Mouse (Mus musculus): ENCODE measurements around the gene Hbp1. TPM values are rescaled to one million over a fixed set of nuclear protein-coding genes. Genes with fewer than 3 reads are reported as not detected.

Gene Hbp1
- polyA plus RNA-seq, 1 experiment from 2014 or later, result 124 TPM

DNA sequence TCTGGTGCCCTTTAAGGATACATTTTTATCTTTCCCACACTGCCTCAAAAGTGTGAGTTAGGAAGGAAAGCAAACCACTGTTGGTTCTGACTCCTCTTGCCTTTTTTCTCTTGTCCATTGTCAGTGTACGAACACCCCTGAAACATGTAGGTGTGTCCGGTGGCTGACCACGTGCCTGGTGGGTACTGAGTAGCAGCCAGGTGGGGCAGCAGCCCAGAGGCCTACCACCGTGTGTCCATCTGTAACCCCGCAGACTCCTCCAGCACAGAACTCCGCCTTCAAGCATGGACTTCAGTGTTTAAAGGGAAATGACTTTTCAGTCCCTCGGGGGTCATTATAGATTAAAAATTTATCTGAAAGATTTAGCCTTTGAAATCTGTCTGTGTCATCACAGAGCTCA, 52.9 kb downstream of the Hbp1 start:
- Histone ChIP-seq H3K9me3 (no peaks in the 10 kb centered on the region), H3K4me3 (no peak overlapping the region), H3K4me2 (no peak overlapping the region), H3K36me3 (peaks cover 15% of the 10 kb centered on the region), H3K27ac (no peak overlapping the region), H3K4me1 (peaks cover 14% of the 10 kb centered on the region), H3K9ac (no peak overlapping the region), H3K27me3 (no peaks in the 10 kb centered on the region)
- no peak for ATAC-seq (ENCODE audit: insufficient number of reproducible peaks, insufficient read depth, low FRiP score, low TSS enrichment, low read depth)
- 66% methylated on average over 7 of the region's 7 CpGs for WGBS

DNA sequence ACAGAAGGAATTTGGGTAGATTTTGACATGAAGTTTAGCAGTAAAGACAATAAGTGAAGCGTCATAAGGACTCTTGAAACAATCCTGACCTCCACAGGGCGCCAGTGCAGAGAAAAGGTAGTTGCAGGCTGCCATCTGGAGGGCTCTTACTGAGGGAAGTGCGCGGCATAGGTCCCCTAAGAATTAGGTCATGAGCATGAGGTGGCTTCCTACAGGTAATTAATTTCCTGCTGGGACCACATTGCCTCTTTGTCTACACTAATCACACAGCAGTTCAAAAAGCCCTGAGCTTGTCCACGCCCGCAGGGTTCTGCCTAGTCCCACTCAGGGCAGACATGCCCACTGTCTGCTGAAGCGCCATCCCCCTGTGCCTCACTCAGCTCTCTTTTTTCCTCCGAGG, 53.3 kb downstream of the Hbp1 start:
- Histone ChIP-seq H3K4me2 (no peak overlapping the region), H3K4me1 (peaks cover 14% of the 10 kb centered on the region), H3K9ac (no peak overlapping the region), H3K27ac (no peak overlapping the region), H3K27me3 (no peaks in the 10 kb centered on the region), H3K9me3 (no peaks in the 10 kb centered on the region), H3K36me3 (peaks cover 13% of the 10 kb centered on the region), H3K4me3 (no peak overlapping the region)
- WGBS, result 45% methylated on average over 8 of the region's 8 CpGs
- no peak for ATAC-seq (ENCODE audit: insufficient number of reproducible peaks, insufficient read depth, low FRiP score, low TSS enrichment, low read depth)

DNA sequence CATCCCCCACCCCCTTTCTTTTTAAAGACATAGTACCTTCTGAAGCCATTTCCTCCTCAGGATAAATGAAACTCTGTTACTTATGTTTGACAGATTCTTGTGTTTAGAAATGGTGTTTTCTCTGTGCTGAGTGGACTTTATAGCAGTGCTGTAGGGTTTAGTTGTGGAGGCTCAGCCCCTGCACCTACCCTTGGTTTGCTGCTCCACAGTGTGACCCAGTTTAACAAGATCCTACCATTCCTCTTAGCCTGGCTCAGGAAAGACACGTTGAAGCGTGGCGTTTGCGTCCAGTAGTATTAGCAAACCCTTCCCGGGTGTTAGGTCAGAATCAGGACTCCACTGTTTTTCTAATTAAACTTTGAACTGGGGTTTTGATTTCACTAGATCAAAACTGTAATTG, 54.0 kb downstream of the Hbp1 start:
- WGBS, result 21% methylated on average over 5 of the region's 5 CpGs
- ATAC-seq (ENCODE audit: insufficient number of reproducible peaks, insufficient read depth, low FRiP score, low TSS enrichment, low read depth), result no peak

DNA sequence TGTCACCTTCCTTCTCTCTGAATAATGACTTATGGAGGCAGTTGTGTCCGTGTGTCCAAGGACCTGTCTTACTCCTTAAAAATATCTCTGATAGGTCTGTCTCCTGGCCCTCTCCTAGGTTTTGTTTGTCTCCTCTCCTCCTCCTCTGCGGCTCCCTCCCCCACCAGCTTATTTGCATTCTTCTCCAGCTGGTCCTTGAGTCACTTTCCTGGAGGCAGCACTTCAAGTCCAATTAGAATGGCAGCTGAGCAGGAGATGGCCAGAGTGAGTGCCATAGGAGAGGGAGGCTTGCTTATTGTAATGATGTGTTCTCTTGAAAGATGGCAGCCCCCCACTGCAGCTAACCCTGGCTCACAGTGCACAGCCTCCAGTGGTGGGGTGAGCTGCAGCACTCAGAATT, 54.4 kb downstream of the Hbp1 start:
- ATAC-seq (ENCODE audit: insufficient number of reproducible peaks, insufficient read depth, low FRiP score, low TSS enrichment, low read depth), result no peak
- no peak overlapping the region for H3K27ac ChIP-seq

More for the DNA sequence above, 54.0 kb downstream of the Hbp1 start:
- H3K4me3 ChIP-seq, result no peak overlapping the region
- H3K36me3 ChIP-seq, result peaks cover 10% of the 10 kb centered on the region; the same call in 1 of the 2 replicates
- no peak overlapping the region for H3K4me2 ChIP-seq
- no peaks in the 10 kb centered on the region for H3K9me3 ChIP-seq
- H3K9ac ChIP-seq, result no peak overlapping the region
- no peaks in the 10 kb centered on the region for H3K27me3 ChIP-seq
- H3K4me1 ChIP-seq, result peaks cover 14% of the 10 kb centered on the region
- no peak overlapping the region for H3K27ac ChIP-seq

DNA sequence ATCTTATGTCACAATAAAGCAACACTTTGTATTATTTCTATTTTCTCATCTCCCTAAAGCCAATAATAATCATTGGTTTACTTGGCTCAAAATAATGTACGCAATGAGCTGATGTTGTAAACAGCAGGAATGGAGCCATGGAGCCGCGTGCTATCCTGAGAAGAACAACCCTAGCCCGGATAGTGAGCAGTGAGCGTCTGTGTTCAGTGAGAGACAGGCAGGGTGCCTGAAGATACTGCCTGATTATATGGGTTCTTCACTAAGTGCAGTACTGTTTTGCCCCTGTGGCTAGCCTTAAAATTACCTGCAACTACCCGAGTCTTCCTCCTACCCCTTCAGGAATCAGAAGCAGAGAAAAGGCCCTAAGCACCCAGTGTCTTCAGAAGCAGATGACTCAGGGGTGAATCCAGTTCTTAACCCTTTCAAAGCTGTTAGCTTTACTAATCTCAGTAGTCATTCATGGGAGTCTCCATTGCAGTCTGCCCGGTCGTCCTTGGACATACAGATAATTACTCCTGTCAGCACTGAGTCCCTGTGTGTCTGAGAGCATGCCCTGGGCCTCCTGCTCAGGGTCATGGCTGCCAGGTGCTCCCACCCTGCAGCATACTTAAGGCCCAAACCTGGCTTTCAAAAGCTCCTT, 55.1 kb downstream of the Hbp1 start:
- no peak overlapping the region for H3K27ac ChIP-seq
- ATAC-seq (ENCODE audit: insufficient number of reproducible peaks, insufficient read depth, low FRiP score, low TSS enrichment, low read depth), result no peak

More for the DNA sequence above, 54.4 kb downstream of the Hbp1 start:
- 17% methylated on average over 2 of the region's 2 CpGs for WGBS
- no peaks in the 10 kb centered on the region for H3K27me3 ChIP-seq
- peaks cover 10% of the 10 kb centered on the region; the same call in 1 of the 2 replicates for H3K36me3 ChIP-seq
- H3K9ac ChIP-seq, result no peak overlapping the region
- no peaks in the 10 kb centered on the region for H3K9me3 ChIP-seq
- no peak overlapping the region for H3K4me2 ChIP-seq
- H3K4me3 ChIP-seq, result no peak overlapping the region
- peaks cover 14% of the 10 kb centered on the region for H3K4me1 ChIP-seq

DNA sequence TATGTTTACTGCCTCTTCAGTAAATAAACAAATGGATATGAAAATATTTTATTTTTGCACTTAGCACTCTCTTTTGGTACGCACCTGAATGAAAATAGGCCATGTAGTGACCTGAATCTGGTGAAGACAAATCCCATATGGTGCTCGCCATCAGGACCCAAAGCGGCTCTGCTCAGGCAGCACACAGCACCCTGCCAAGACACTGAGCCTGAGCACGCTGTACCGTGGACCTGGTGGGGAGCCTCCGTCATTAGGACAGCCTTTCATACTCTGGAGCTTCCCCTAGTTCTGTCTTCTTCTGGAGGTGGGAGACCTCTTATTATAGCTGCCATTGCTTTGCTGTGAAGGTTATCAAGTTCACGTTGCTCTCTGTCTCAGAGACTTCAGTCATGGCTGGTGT, 57.6 kb downstream of the Hbp1 start:
- Histone ChIP-seq H3K27ac (no peak overlapping the region), H3K4me2 (no peak overlapping the region), H3K36me3 (no peaks in the 10 kb centered on the region; the same call in 1 of the 2 replicates), H3K4me1 (peaks cover 14% of the 10 kb centered on the region), H3K4me3 (no peak overlapping the region), H3K27me3 (no peaks in the 10 kb centered on the region), H3K9ac (no peak overlapping the region), H3K9me3 (no peaks in the 10 kb centered on the region)
- WGBS, result 91% methylated on average over 7 of the region's 7 CpGs
- ATAC-seq (ENCODE audit: insufficient number of reproducible peaks, insufficient read depth, low FRiP score, low TSS enrichment, low read depth), result no peak

More for the DNA sequence above, 55.1 kb downstream of the Hbp1 start:
- Histone ChIP-seq H3K9ac (no peak overlapping the region), H3K36me3 (peaks cover 7% of the 10 kb centered on the region; the same call in 1 of the 2 replicates), H3K9me3 (no peaks in the 10 kb centered on the region), H3K4me2 (no peak overlapping the region), H3K27me3 (no peaks in the 10 kb centered on the region), H3K4me3 (no peak overlapping the region), H3K4me1 (peaks cover 14% of the 10 kb centered on the region)
- 37% methylated on average over 8 of the region's 8 CpGs for WGBS

DNA sequence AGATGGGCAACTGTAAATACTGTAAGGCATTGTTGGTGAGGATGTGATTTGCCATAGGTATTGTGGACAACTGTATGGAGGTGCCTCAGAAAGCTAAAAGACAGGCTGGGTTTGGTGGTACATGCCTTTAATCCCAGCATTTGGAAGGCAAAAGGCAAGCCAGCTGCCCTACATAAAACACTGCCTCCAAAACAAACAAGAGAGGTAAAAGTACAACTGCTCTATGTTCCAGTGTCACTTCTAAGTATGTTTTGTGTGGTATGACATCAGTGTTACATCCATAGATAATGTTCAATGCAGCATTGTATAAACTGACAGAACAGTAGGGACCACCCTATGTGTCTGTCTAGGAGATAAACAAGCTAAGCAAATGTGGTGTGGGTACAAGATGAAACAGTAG, 58.3 kb downstream of the Hbp1 start:
- Histone ChIP-seq H3K27me3 (no peaks in the 10 kb centered on the region), H3K9me3 (no peaks in the 10 kb centered on the region), H3K36me3 (peaks cover 5% of the 10 kb centered on the region), H3K4me1 (peaks cover 13% of the 10 kb centered on the region), H3K4me3 (no peak overlapping the region), H3K27ac (no peak overlapping the region), H3K4me2 (no peak overlapping the region), H3K9ac (no peak overlapping the region)
- ATAC-seq (ENCODE audit: insufficient number of reproducible peaks, insufficient read depth, low FRiP score, low TSS enrichment, low read depth), result no peak

DNA sequence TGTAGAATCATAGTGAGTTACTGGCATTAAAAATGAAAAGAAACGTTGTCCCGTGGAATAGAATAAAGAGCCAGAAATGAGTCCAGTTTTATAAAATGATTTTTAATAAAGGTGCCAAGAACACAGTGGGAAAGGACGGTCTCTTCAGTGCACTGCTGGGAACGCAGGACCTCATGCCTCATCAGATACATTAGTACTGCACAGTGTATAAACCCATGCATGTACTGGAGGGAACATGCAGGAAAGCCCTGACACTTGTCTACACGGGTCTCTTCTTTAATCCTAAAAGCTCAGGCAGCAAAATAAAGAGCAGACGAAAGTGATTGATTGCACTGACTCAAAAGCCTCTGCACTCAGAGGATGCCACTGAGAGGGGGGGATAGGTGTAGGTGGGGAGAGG, 59.6 kb downstream of the Hbp1 start:
- H3K27ac ChIP-seq, result no peak overlapping the region
- peaks cover 17% of the 10 kb centered on the region for H3K36me3 ChIP-seq
- no peak for ATAC-seq (ENCODE audit: insufficient number of reproducible peaks, insufficient read depth, low FRiP score, low TSS enrichment, low read depth)
- H3K27me3 ChIP-seq, result no peaks in the 10 kb centered on the region
- H3K4me1 ChIP-seq, result peaks cover under 1% of the 10 kb centered on the region
- no peak overlapping the region for H3K4me2 ChIP-seq
- H3K9ac ChIP-seq, result no peak overlapping the region
- no peaks in the 10 kb centered on the region for H3K9me3 ChIP-seq
- WGBS, result 70% methylated on average over 6 of the region's 6 CpGs
- H3K4me3 ChIP-seq, result no peak overlapping the region

DNA sequence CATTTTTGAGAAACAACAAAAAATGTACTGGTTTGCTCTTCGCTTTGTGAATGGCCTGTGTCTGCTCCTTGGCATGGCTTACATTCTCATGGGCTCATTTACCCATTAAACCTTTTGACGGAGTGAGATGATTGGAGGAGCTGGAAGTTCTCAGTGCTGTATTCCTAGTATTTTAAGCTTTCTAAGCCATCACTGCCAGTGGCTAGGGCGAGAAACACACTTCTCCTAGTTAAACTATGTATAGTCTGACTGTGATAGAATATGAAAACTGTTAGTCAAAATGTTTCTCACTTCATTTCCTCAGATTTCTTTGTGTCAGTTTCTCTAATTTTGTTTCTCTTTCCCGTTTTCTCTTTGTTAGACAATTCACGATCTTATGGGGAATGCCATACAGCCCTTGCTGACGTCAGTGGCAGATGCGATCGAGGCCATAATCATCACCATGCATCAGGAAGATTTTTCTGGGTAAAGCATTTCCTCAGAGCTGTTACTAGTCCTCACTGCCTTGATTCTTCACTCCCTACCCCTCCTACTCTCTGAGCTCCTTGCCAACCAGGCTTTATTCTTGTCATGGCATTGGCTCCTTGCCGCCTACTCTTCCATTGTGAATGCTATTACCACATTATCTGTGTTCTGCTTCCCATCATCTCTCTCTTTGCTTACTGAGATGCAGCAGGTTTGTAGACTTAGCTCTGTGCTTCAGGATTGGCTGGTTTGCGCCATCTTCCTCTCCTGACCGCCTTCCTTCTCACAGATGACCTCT, 64.3 kb downstream of the Hbp1 start:
- no peak for ATAC-seq (ENCODE audit: insufficient number of reproducible peaks, insufficient read depth, low FRiP score, low TSS enrichment, low read depth)
- Histone ChIP-seq H3K27me3 (no peaks in the 10 kb centered on the region), H3K36me3 (peaks cover 17% of the 10 kb centered on the region), H3K27ac (no peak overlapping the region), H3K4me3 (no peak overlapping the region), H3K9ac (no peak overlapping the region), H3K4me1 (no peaks in the 10 kb centered on the region), H3K9me3 (no peaks in the 10 kb centered on the region), H3K4me2 (no peak overlapping the region)
- WGBS, result 94% methylated on average over 11 of the region's 11 CpGs

DNA sequence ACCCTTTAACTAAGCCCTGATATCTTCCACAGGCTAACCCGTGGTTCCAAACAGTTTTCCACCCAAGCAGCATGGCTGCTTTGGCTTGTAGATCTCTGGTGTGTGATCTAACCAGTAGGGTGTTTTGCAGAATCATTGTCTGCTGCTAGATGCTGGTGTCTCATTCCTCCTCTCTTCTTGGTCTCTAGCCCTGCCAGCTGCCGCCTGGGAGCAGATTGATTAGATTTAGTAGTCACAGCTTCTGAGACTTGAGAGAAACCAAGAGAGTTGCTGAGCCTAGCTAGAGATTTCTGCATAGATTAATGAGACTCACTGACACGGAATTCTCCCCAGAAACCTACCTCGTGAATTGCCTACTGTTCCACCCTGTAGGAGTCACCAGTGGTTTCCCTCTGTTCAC, 65.3 kb downstream of the Hbp1 start:
- H3K4me2 ChIP-seq, result no peak overlapping the region
- H3K4me1 ChIP-seq, result no peaks in the 10 kb centered on the region
- no peak overlapping the region for H3K4me3 ChIP-seq
- no peaks in the 10 kb centered on the region for H3K9me3 ChIP-seq
- H3K27me3 ChIP-seq, result no peaks in the 10 kb centered on the region
- H3K36me3 ChIP-seq, result peaks cover 17% of the 10 kb centered on the region
- no peak overlapping the region for H3K27ac ChIP-seq
- no peak overlapping the region for H3K9ac ChIP-seq
- ATAC-seq (ENCODE audit: insufficient number of reproducible peaks, insufficient read depth, low FRiP score, low TSS enrichment, low read depth), result no peak
- 84% methylated on average over 4 of the region's 4 CpGs for WGBS

DNA sequence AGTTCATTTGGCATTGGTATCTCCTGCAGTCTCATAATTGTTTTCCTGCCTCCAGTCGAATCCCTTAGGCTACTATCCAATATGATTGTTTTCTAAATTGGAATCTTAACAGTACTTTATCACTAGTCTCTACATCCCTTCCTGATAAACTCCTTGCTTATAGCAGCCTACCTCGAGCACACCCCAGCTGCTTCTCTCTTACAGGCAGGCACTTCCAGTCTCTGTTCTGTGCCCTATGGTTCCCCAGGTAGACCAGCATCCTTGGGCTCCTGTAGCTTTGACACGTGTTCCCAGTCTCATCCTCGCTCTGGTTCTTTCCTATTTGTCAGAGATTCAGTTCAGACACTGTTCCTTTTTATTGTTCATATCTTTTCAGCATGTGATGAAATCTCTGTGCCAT, 66.0 kb downstream of the Hbp1 start:
- no peaks in the 10 kb centered on the region for H3K27me3 ChIP-seq
- H3K36me3 ChIP-seq, result peaks cover 17% of the 10 kb centered on the region
- ATAC-seq (ENCODE audit: insufficient number of reproducible peaks, insufficient read depth, low FRiP score, low TSS enrichment, low read depth), result no peak
- 81% methylated on average over 4 of the region's 4 CpGs for WGBS
- H3K4me2 ChIP-seq, result no peak overlapping the region
- H3K9me3 ChIP-seq, result no peaks in the 10 kb centered on the region
- H3K9ac ChIP-seq, result no peak overlapping the region
- H3K4me1 ChIP-seq, result no peaks in the 10 kb centered on the region
- H3K4me3 ChIP-seq, result no peak overlapping the region
- no peak overlapping the region for H3K27ac ChIP-seq

DNA sequence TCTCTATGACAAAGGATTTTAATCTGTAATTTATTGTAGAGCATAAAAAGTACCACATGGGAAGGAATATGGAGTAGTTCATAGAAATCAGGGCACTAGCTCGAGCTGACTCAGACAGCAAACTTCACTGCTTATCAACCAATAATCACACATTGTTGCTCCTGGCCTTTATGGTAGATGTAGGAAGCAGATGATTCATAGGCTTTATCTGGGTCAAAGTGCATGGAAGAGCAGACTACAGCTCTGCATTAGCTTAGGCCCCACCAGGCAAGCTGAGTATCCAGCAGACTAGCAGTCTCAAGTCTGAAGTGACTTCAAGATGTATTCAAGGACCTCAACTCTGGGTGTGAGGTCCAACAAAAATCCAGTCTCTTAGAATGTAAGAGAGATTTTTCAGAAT, 67.6 kb downstream of the Hbp1 start:
- H3K36me3 ChIP-seq, result peaks cover 17% of the 10 kb centered on the region
- H3K9me3 ChIP-seq, result no peaks in the 10 kb centered on the region
- no peak overlapping the region for H3K4me2 ChIP-seq
- H3K4me3 ChIP-seq, result no peak overlapping the region
- no peak for ATAC-seq (ENCODE audit: insufficient number of reproducible peaks, insufficient read depth, low FRiP score, low TSS enrichment, low read depth)
- H3K27ac ChIP-seq, result no peak overlapping the region
- H3K27me3 ChIP-seq, result no peaks in the 10 kb centered on the region
- WGBS, result 74% methylated on average over 1 of the region's 1 CpGs
- no peak overlapping the region for H3K9ac ChIP-seq
- H3K4me1 ChIP-seq, result no peaks in the 10 kb centered on the region
